Mouse (Mus musculus): ENCODE data around the gene Dppa5a.
A peak's percentile ranks its signal among the peaks of the same experiment; 100 is the strongest.
"Not testable (repeated sequence)": the region's sequence is repeated elsewhere in the genome, so short reads cannot be mapped to it uniquely, and the experiment has no call there.

Dppa5a gene

GRCm38 (mm10) chr9:78364701-78365100 is 3.3 kb downstream of the Dppa5a start:
- no peak for DNase-seq (ENCODE audit: low spot score in 2 of 2)

- no peak for DNase-seq (ENCODE audit: low spot score in 2 of 2)
These were observed 4.6 kb downstream of the Dppa5a start for GRCm38 (mm10) chr9:78363374-78363773.

- no peak for DNase-seq (ENCODE audit: low spot score in 2 of 2)
These were observed 7.5 kb downstream of the Dppa5a start for GRCm38 (mm10) chr9:78360484-78360872.

GRCm38 (mm10) chr9:78359750-78360483 is 8.1 kb downstream of the Dppa5a start:
- no peak for DNase-seq (ENCODE audit: low spot score in 2 of 2)

- peak in 1 of 2 experiments; percentile 24 for DNase-seq (ENCODE audit: low spot score in 2 of 2)
These were observed 9.9 kb downstream of the Dppa5a start for GRCm38 (mm10) chr9:78358053-78358452.

GRCm38 (mm10) chr9:78355611-78356010 is 12.4 kb downstream of the Dppa5a start, which contains the start of gene Gsta2:
Gsta2 (minus strand) TSS chr9:78355788.
- DNase-seq (ENCODE audit: low spot score in 2 of 2) = no peak

- DNase-seq (ENCODE audit: low spot score in 2 of 2) = no peak
These were observed 13.1 kb downstream of the Dppa5a start for GRCm38 (mm10) chr9:78354665-78355578.

- no peak for DNase-seq (ENCODE audit: low spot score in 2 of 2)
These were observed 16.3 kb downstream of the Dppa5a start for GRCm38 (mm10) chr9:78351504-78352220.

- not testable (repeated sequence) for DNase-seq (ENCODE audit: low spot score in 2 of 2)
These were observed 18.0 kb downstream of the Dppa5a start for GRCm38 (mm10) chr9:78350007-78350406.

- not testable (repeated sequence) for DNase-seq (ENCODE audit: low spot score in 2 of 2)
These were observed 18.8 kb downstream of the Dppa5a start for GRCm38 (mm10) chr9:78349141-78349540.

GRCm38 (mm10) chr9:78348206-78349004 is 19.6 kb downstream of the Dppa5a start:
- not testable (repeated sequence) for DNase-seq (ENCODE audit: low spot score in 2 of 2)

- no peak for DNase-seq (ENCODE audit: low spot score in 2 of 2)
These were observed 21.0 kb downstream of the Dppa5a start for GRCm38 (mm10) chr9:78347004-78347403.

- DNase-seq (ENCODE audit: low spot score in 2 of 2) = not testable (repeated sequence)
These were observed 22.7 kb downstream of the Dppa5a start for GRCm38 (mm10) chr9:78345235-78345634.

- DNase-seq (ENCODE audit: low spot score in 2 of 2) = not testable (repeated sequence)
These were observed 24.9 kb downstream of the Dppa5a start for GRCm38 (mm10) chr9:78343055-78343454.

- not testable (repeated sequence) for DNase-seq (ENCODE audit: low spot score in 2 of 2)
These were observed 25.5 kb downstream of the Dppa5a start for GRCm38 (mm10) chr9:78342494-78342893.

- DNase-seq (ENCODE audit: low spot score in 2 of 2) = peak in 1 of 2 experiments; percentile 15
These were observed 27.7 kb downstream of the Dppa5a start for GRCm38 (mm10) chr9:78340324-78340723.

- not testable (repeated sequence) for DNase-seq (ENCODE audit: low spot score in 2 of 2)
These were observed 30.9 kb downstream of the Dppa5a start for GRCm38 (mm10) chr9:78337050-78337449.

GRCm38 (mm10) chr9:78327289-78327688 is 40.7 kb downstream of the Dppa5a start, which contains the start of gene Omt2b:
Omt2b (plus strand) TSS chr9:78327589.
- DNase-seq (ENCODE audit: low spot score in 2 of 2) = not testable (repeated sequence)

GRCm38 (mm10) chr9:78319499-78319898 is 48.5 kb downstream of the Dppa5a start:
- no peak for DNase-seq (ENCODE audit: low spot score in 2 of 2)
